Mouse (Mus musculus): ENCODE results near the gene Gm10306.

Gene Gm10306

GRCm38 (mm10) chr4:94605591-94605990 lies 49.2 kb downstream of the Gm10306 start:
- DNase-seq (ENCODE audit: low read depth, low spot score), result no peak

Measured in retina, adult 2 months (tissue).